ENCODE assay signal across 23 mouse cellular contexts in the genomic region with DNA sequence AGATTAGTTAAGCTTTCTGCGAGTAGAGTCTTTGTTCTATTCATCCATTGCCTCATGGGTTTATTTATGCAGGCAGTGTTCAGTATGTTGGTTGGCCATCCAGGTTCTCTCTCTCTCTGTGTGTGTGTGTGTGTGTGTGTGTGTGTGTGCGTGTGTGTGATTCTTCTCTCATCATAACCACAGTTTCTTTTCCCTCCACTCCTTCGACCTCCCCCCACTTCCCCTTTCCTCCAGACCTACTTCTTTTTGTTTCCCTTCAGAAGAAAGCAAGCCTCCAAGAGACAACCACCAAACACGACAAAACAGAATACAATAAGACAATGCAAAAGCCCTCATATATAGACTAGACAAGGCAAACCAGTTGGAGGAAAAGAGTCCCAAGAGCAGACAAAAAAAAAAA. TPM values are rescaled to one million over a fixed set of nuclear protein-coding genes. Genes with fewer than 3 reads are reported as not detected.
DNase-seq lines count a peak whose midpoint lies in the region; ATAC-seq and TF ChIP-seq lines count a peak whose summit lies in the region.
"Had no signal": no experiment of that assay in that cellular context is flagged by ENCODE, and none has a peak within 500 bp of the region (broad histone marks: within the 10 kb centered on the region; RNA-seq: fewer than 3 reads in every experiment).

No protein-coding gene starts in this region.

- H3K79me2 ChIP-seq in MEL (ENCODE audit: control insufficient read depth, insufficient read depth, low read length, poor library complexity): no peaks in the 10 kb centered on the region

- H3K36me3 ChIP-seq in MEL (ENCODE audit: control insufficient read depth in 1 of 2, insufficient read depth in 2 of 2, low read length in 2 of 2): peaks cover 0 to 27% of the 10 kb centered on the region in 2 experiments; a peak in 2 of 4 replicates
- no peaks in the 10 kb centered on the region for H3K36me3 ChIP-seq in splenic B cell, adult 2 months (ENCODE audit: control insufficient read depth, insufficient read depth, low read length, poor library complexity, severe bottlenecking)
- H3K36me3 ChIP-seq in heart, embryonic 12.5 days: no peaks in the 10 kb centered on the region
- H3K36me3 ChIP-seq: embryonic facial prominence, embryonic 12.5 days; forebrain, embryonic 15.5 days; hindbrain, embryonic 13.5 days; liver, embryonic 13.5 days; neural tube, embryonic 12.5 days had no signal

- peaks cover 15 to 23% of the 10 kb centered on the region in 2 experiments for H3K4me1 ChIP-seq in MEL (ENCODE audit: control insufficient read depth in 1 of 2, insufficient read depth in 2 of 2, low read length in 2 of 2)
- H3K4me1 ChIP-seq in heart, embryonic 12.5 days (replicated peaks): no peaks in the 10 kb centered on the region
- H3K4me1 ChIP-seq: embryonic facial prominence, embryonic 12.5 days; forebrain, embryonic 15.5 days; hindbrain, embryonic 13.5 days; neural tube, embryonic 12.5 days had no signal

- peak overlapping the region; percentile 49 for H3K27ac ChIP-seq in MEL (ENCODE audit: control insufficient read depth, low read depth, low read length)
- no peak overlapping the region for H3K27ac ChIP-seq in heart, embryonic 12.5 days (ENCODE audit: poor library complexity, severe bottlenecking)
- H3K27ac ChIP-seq: embryonic facial prominence, embryonic 12.5 days; forebrain, embryonic 15.5 days; hindbrain, embryonic 13.5 days; liver, embryonic 13.5 days; neural tube, embryonic 12.5 days had no signal

- peak; percentile 14 to 48 for DNase-seq in spleen, postnatal 36 days (ENCODE audit: low spot score in 2 of 2)
- no peak for DNase-seq in spleen, postnatal 10 days (ENCODE audit: low spot score in 2 of 2)
- DNase-seq in MEL (ENCODE audit: low read depth, low spot score): peak; percentile 77
- peak; percentile 40 for DNase-seq in splenic B cell, adult 2 months (ENCODE audit: low read depth, low spot score)
- DNase-seq in adrenal gland, adult 8-10 months: no peak
- DNase-seq: adrenal gland, adult 2 months; cerebellum, adult 9-10 months; gastrocnemius, postnatal 25 days; heart, postnatal 10 days; liver, embryonic 13.5 days; lung, embryonic 14.5 days; right cerebral cortex, adult 18-20 months had no signal

- TF ChIP-seq EP300 in MEL (IDR thresholded peaks at IDR 0.05; ENCODE audit: low read depth in 1 of 2, low read length in 2 of 2): peak in 1 of 2 experiments; percentile 49; a peak in 3 of 4 replicates

- no peak overlapping the region for H3K4me2 ChIP-seq in heart, embryonic 12.5 days
- H3K4me2 ChIP-seq: embryonic facial prominence, embryonic 12.5 days; forebrain, embryonic 15.5 days; hindbrain, embryonic 13.5 days; liver, embryonic 13.5 days; lung, embryonic 14.5 days; neural tube, embryonic 12.5 days had no signal

- no peak overlapping the region for H3K4me3 ChIP-seq in MEL (ENCODE audit: control insufficient read depth in 1 of 2, insufficient read depth in 1 of 2, low read depth in 2 of 2, low read length in 2 of 2)
- H3K4me3 ChIP-seq in heart, embryonic 12.5 days: no peak overlapping the region
- H3K4me3 ChIP-seq: embryonic facial prominence, embryonic 12.5 days; erythroblast, embryonic 14.5 days; forebrain, embryonic 15.5 days; hindbrain, embryonic 13.5 days; liver, embryonic 13.5 days; neural tube, embryonic 12.5 days had no signal

- H3K9ac ChIP-seq in MEL (ENCODE audit: control insufficient read depth, low read depth, low read length, poor library complexity, severe bottlenecking): no peak overlapping the region
- no peak overlapping the region for H3K9ac ChIP-seq in heart, embryonic 12.5 days
- H3K9ac ChIP-seq: embryonic facial prominence, embryonic 12.5 days; forebrain, embryonic 15.5 days; hindbrain, embryonic 13.5 days; liver, embryonic 13.5 days; lung, embryonic 14.5 days; neural tube, embryonic 12.5 days had no signal

- no peak for TF ChIP-seq RAD21 in MEL (IDR thresholded peaks at IDR 0.05; ENCODE audit: low read depth, low read length)

- WGBS in heart, embryonic 12.5 days: 65% methylated on average over 4 of the region's 4 CpGs

- no peak for TF ChIP-seq POLR2A in MEL (IDR thresholded peaks at IDR 0.05; ENCODE audit: control insufficient read depth in 1 of 2, insufficient read depth in 1 of 2, low read depth in 1 of 2, low read length in 2 of 2, poor library complexity in 1 of 2)

- no peak for TF ChIP-seq CTCF in MEL (IDR thresholded peaks at IDR 0.05 in 2 of 3, conservative IDR thresholded peaks at IDR 0.05 in 1 of 3; ENCODE audit: control insufficient read depth in 1 of 3, insufficient read depth in 1 of 3, low read depth in 2 of 3, low read length in 3 of 3, poor library complexity in 1 of 3, severe bottlenecking in 1 of 3)

- ATAC-seq in hematopoietic stem cell, adult 5-6 weeks (replicated peaks in 1 of 2; ENCODE audit: insufficient read depth in 1 of 2, low FRiP score in 2 of 2, low TSS enrichment in 1 of 2, low read depth in 1 of 2, poor library complexity in 2 of 2, severe bottlenecking in 2 of 2): peak; percentile 39 to 43; a peak in 2 of 4 replicates
- no peak for ATAC-seq in heart, embryonic 12.5 days (ENCODE audit: insufficient number of reproducible peaks, low FRiP score)
- ATAC-seq: forebrain, embryonic 15.5 days had no signal

- H3K27me3 ChIP-seq in MEL (ENCODE audit: control insufficient read depth in 1 of 2, insufficient read depth in 2 of 2, low read length in 2 of 2): no peaks in the 10 kb centered on the region
- no peaks in the 10 kb centered on the region for H3K27me3 ChIP-seq in splenic B cell, adult 2 months (ENCODE audit: control insufficient read depth, insufficient read depth, low read length, poor library complexity, severe bottlenecking)
- H3K27me3 ChIP-seq in heart, embryonic 12.5 days (replicated peaks): no peaks in the 10 kb centered on the region
- H3K27me3 ChIP-seq: embryonic facial prominence, embryonic 12.5 days; forebrain, embryonic 15.5 days; hindbrain, embryonic 13.5 days; liver, embryonic 13.5 days; neural tube, embryonic 12.5 days had no signal

- no peaks in the 10 kb centered on the region for H3K9me3 ChIP-seq in MEL (replicated peaks; ENCODE audit: insufficient read depth, low read length)
- no peaks in the 10 kb centered on the region for H3K9me3 ChIP-seq in heart, embryonic 12.5 days (replicated peaks)
- H3K9me3 ChIP-seq: embryonic facial prominence, embryonic 12.5 days; forebrain, embryonic 15.5 days; hindbrain, embryonic 13.5 days; liver, embryonic 13.5 days; neural tube, embryonic 12.5 days had no signal

TF ChIP-seq in MEL, 35 proteins besides CTCF, POLR2A, EP300 and RAD21:
- no peak for TF ChIP-seq MAZ (IDR thresholded peaks at IDR 0.05; ENCODE audit: low read depth, low read length)
- no peak for TF ChIP-seq NELFE (IDR thresholded peaks at IDR 0.05; ENCODE audit: low read depth, low read length)
- peak; percentile 44 for TF ChIP-seq ZNF384 (IDR thresholded peaks at IDR 0.05; ENCODE audit: low read depth, low read length)
- peak; percentile 21; the same call in 1 of the 2 replicates for TF ChIP-seq MYC (IDR thresholded peaks at IDR 0.05; ENCODE audit: low read depth, low read length)
- peak; percentile 40; the same call in 1 of the 2 replicates for TF ChIP-seq ETS1 (IDR thresholded peaks at IDR 0.05; ENCODE audit: low read depth, low read length)
- 0 out of 2 replicates have a peak, but pooled peaks have one; percentile 18 for TF ChIP-seq TBP (IDR thresholded peaks at IDR 0.05; ENCODE audit: low read depth, low read length)
- TF ChIP-seq CHD2 (IDR thresholded peaks at IDR 0.05; ENCODE audit: low read length): no peak
- TF ChIP-seq NRF1 (IDR thresholded peaks at IDR 0.05; ENCODE audit: insufficient read depth, low read depth, low read length, poor library complexity, severe bottlenecking): no peak

RNA-seq across cellular contexts. Expression of a gene that starts 41.2 kb away (rescaled TPM):
- total RNA-seq in MEL (2012; rRNA removed): 0.82 and 1.2 TPM in 2 replicates
- polyA plus RNA-seq in MEL (2012; ENCODE audit: insufficient read depth in 1 of 2, insufficient read length in 2 of 2, low read depth in 1 of 2, low replicate concordance in 2 of 2, missing spikeins in 1 of 2): 1 to 10 TPM in 1 of 2 experiments, not detected in 1; 4.2 TPM
- 0.31 and 1.0 TPM in 2 replicates for total RNA-seq in hematopoietic stem cell, adult 5-6 weeks (2017)
- not detected in 2 replicates for polyA plus RNA-seq in heart, embryonic 12.5 days (2016; fragmentation: Nextera tagmentation; extraction: Ambion mirVana)
- under 1 TPM in 3 of 4 experiments, not detected in 1; 0.12 to 0.27 (median 0.17) TPM for total RNA-seq in adrenal gland, adult 8-10 months (2022)
- polyA plus RNA-seq: embryonic facial prominence, embryonic 12.5 days; erythroblast, embryonic 14.5 days; forebrain, embryonic 15.5 days; hindbrain, embryonic 13.5 days; intestine, embryonic 14.5 days; kidney, embryonic 14.5 days; limb, embryonic 11.5 days; liver, embryonic 13.5 days; lung, embryonic 14.5 days; midbrain, postnatal 0 days; neural tube, embryonic 12.5 days had no signal

RNA-seq across cellular contexts. Expression of a gene that starts 45.5 kb away (rescaled TPM):
- 4.4 and 4.7 TPM in 2 replicates for total RNA-seq in MEL (2012; rRNA removed)
- 1 to 10 TPM in 1 of 2 experiments, not detected in 1; 5.6 TPM for polyA plus RNA-seq in MEL (2012; ENCODE audit: insufficient read depth in 1 of 2, insufficient read length in 2 of 2, low read depth in 1 of 2, low replicate concordance in 2 of 2, missing spikeins in 1 of 2)
- 7.6 and 11.1 TPM in 2 replicates for total RNA-seq in hematopoietic stem cell, adult 5-6 weeks (2017)
- polyA plus RNA-seq in heart, embryonic 12.5 days (2016; fragmentation: Nextera tagmentation; extraction: Ambion mirVana): 9.9 and 10.1 TPM in 2 replicates
- 1 to 10 TPM; 4.5 to 5.7 (median 4.8) TPM for total RNA-seq in adrenal gland, adult 8-10 months (2022)

Comparison
In these comparisons a context has a peak if more than half of its experiments do, and no peak if none do; other contexts are left out.
1. DNase-seq: peak in spleen, postnatal 36 days (2 of 2), MEL (single experiment) and splenic B cell, adult 2 months (single experiment); none in spleen, postnatal 10 days (0 of 2) and adrenal gland, adult 8-10 months (single experiment).